Mouse (Mus musculus) mature B cell (primary cell): ENCODE measurements around the gene Fam122b.

Experiments used
- in situ Hi-C: fragments of 300-500 bp; cut with MboI; formaldehyde crosslinking; loops from 2 replicates; pipeline ENCODE4 v1.14.3; 2019

Fam122b gene

GRCm38 (mm10) chrX:53201616-53202015 is 68.0 kb downstream of the Fam122b start:
- in situ Hi-C loops, result no loop called here

GRCm38 (mm10) chrX:53197681-53198080 is 71.9 kb downstream of the Fam122b start:
- in situ Hi-C loops, result no loop called here

- in situ Hi-C loops, result no loop called here
Observed at GRCm38 (mm10) chrX:53196392-53196791, 73.2 kb downstream of the Fam122b start.
